Mouse (Mus musculus) cerebellum, adult 2 months (tissue): ENCODE data around the gene Fzd1. TPM values are rescaled to one million over a fixed set of nuclear protein-coding genes. Genes with fewer than 3 reads are reported as not detected.

Experiments
- DNase-seq, 2 experiments: peaks; one replicate each; pipeline ENCODE4 v3.0.0; 2021
- H3K27ac ChIP-seq: fragments of 200-500 bp; 2 replicates; pipeline ENCODE4 v1.5.1; 2012; ENCODE audit warnings: low read length, control low read depth, inconsistent platforms; ENCODE audit not compliant: insufficient read depth
- H3K27me3 ChIP-seq: fragments of 200-500 bp; 2 replicates; pipeline ENCODE4 v1.6.1; 2012; ENCODE audit warnings: inconsistent platforms, mild to moderate bottlenecking, low read length, moderate library complexity; ENCODE audit not compliant: control insufficient read depth, insufficient read depth
- H3K4me1 ChIP-seq: fragments of 200-500 bp; 2 replicates; pipeline ENCODE4 v1.6.1; 2011; ENCODE audit warnings: low read length; ENCODE audit not compliant: control insufficient read depth, insufficient read depth
- H3K4me3 ChIP-seq: fragments of 200-500 bp; replicated peaks from 2 replicates; pipeline ENCODE3; 2011; ENCODE audit warnings: mild to moderate bottlenecking, low read depth, low read length, control low read depth; ENCODE audit not compliant: insufficient read depth
- CTCF ChIP-seq: fragments of 200-500 bp; IDR thresholded peaks from 2 replicates; pipeline ENCODE4 v1.5.1; 2011; ENCODE audit warnings: low read depth, mild to moderate bottlenecking, control low read depth, low read length, moderate library complexity, borderline replicate concordance; ENCODE audit not compliant: insufficient read depth
- POLR2A ChIP-seq: fragments of 200-500 bp; IDR thresholded peaks from 2 replicates; pipeline ENCODE4 v1.6.1; 2011; ENCODE audit warnings: low read length, control low read depth, borderline replicate concordance; ENCODE audit not compliant: insufficient read depth
- WGBS: fragments of 180-500 bp; shearing (Covaris S2); methylation state at CpG from one replicate; pipeline ENCODE4 v1.1.7; 2018; 5-methylcytosine and 5-hydroxymethylcytosine counted together
- polyA plus RNA-seq: library from polyadenylated mRNA; depleted of rRNA; stranded (reverse); fragments of >200 nt; gene quantifications from 2 replicates; pipeline ENCODE4 v1.2.3, GENCODE M21; 2012

Fzd1 gene
- polyA plus RNA-seq, 1 experiment: 29.7 TPM

- H3K4me3 ChIP-seq: no peak overlapping the region
- H3K4me1 ChIP-seq: no peaks in the 10 kb centered on the region
- DNase-seq: no peak
- TF ChIP-seq POLR2A (no peak), CTCF (no peak)
- H3K27me3 ChIP-seq: no peaks in the 10 kb centered on the region
- H3K27ac ChIP-seq: no peak overlapping the region
- 82% methylated on average over 3 of the region's 3 CpGs for WGBS
Measured at GRCm38 (mm10) chr5:4786816-4787215, 29.0 kb upstream of the Fzd1 start.

- no peaks in the 10 kb centered on the region for H3K27me3 ChIP-seq
- H3K4me3 ChIP-seq: no peak overlapping the region
- H3K27ac ChIP-seq: no peak overlapping the region
- no peak for DNase-seq
- WGBS: 68% methylated on average over 3 of the region's 3 CpGs
- no peaks in the 10 kb centered on the region for H3K4me1 ChIP-seq
- TF ChIP-seq CTCF (no peak), POLR2A (no peak)
Measured at GRCm38 (mm10) chr5:4778274-4778673, 20.4 kb upstream of the Fzd1 start.

- no peaks in the 10 kb centered on the region for H3K27me3 ChIP-seq
- 78% methylated on average over 2 of the region's 2 CpGs for WGBS
- no peak overlapping the region for H3K4me3 ChIP-seq
- TF ChIP-seq POLR2A: no peak
- no peak for TF ChIP-seq CTCF
- H3K4me1 ChIP-seq: no peaks in the 10 kb centered on the region
- DNase-seq: no peak
- no peak overlapping the region for H3K27ac ChIP-seq
Measured at GRCm38 (mm10) chr5:4776495-4776894, 18.7 kb upstream of the Fzd1 start.

- Histone ChIP-seq H3K4me1 (no peaks in the 10 kb centered on the region), H3K4me3 (no peak overlapping the region), H3K27ac (no peak overlapping the region), H3K27me3 (no peaks in the 10 kb centered on the region; the same call in 1 of the 2 replicates)
- no peak for DNase-seq
- TF ChIP-seq POLR2A: no peak
- TF ChIP-seq CTCF: no peak
- WGBS: 41% methylated on average over 9 of the region's 9 CpGs
Measured at GRCm38 (mm10) chr5:4773090-4773772, 15.4 kb upstream of the Fzd1 start.

- 51% methylated on average over 1 of the region's 1 CpGs for WGBS
Measured at GRCm38 (mm10) chr5:4770609-4771008, 12.8 kb upstream of the Fzd1 start.

GRCm38 (mm10) chr5:4767896-4768295, 10.1 kb upstream of the Fzd1 start:
- WGBS: 64% methylated on average over 2 of the region's 2 CpGs
- Histone ChIP-seq H3K27me3 (no peaks in the 10 kb centered on the region; the same call in 1 of the 2 replicates), H3K4me1 (no peaks in the 10 kb centered on the region), H3K4me3 (no peak overlapping the region), H3K27ac (no peak overlapping the region)
- DNase-seq: no peak
- TF ChIP-seq CTCF: no peak
- no peak for TF ChIP-seq POLR2A

More at GRCm38 (mm10) chr5:4770609-4771008, 12.8 kb upstream of the Fzd1 start:
- no peak overlapping the region for H3K27ac ChIP-seq
- H3K27me3 ChIP-seq: no peaks in the 10 kb centered on the region; the same call in 1 of the 2 replicates
- H3K4me3 ChIP-seq: no peak overlapping the region
- TF ChIP-seq POLR2A: no peak
- no peak for TF ChIP-seq CTCF
- H3K4me1 ChIP-seq: no peaks in the 10 kb centered on the region
- DNase-seq: no peak

- WGBS: 79% methylated on average over 5 of the region's 5 CpGs
- TF ChIP-seq CTCF (no peak), POLR2A (no peak)
- Histone ChIP-seq H3K27ac (no peak overlapping the region), H3K27me3 (no peaks in the 10 kb centered on the region; the same call in 1 of the 2 replicates), H3K4me3 (no peak overlapping the region), H3K4me1 (no peaks in the 10 kb centered on the region)
- DNase-seq: no peak
Measured at GRCm38 (mm10) chr5:4766719-4767118, 8.9 kb upstream of the Fzd1 start.

GRCm38 (mm10) chr5:4761891-4762290, 4.1 kb upstream of the Fzd1 start:
- DNase-seq: no peak
- H3K27me3 ChIP-seq: no peaks in the 10 kb centered on the region

More at GRCm38 (mm10) chr5:4761891-4762290, 4.1 kb upstream of the Fzd1 start:
- no peak overlapping the region for H3K27ac ChIP-seq
- no peak for TF ChIP-seq POLR2A
- TF ChIP-seq CTCF: no peak
- no peaks in the 10 kb centered on the region for H3K4me1 ChIP-seq
- H3K4me3 ChIP-seq: no peak overlapping the region
